Mouse (Mus musculus): ENCODE measurements at regions not wholly inside any gene's neighbourhood (a gene's known extent, or its start where the extent isn't known, plus 50 kb on each side); places are given as distances from the start of the nearest gene placed in this dataset.

DNA sequence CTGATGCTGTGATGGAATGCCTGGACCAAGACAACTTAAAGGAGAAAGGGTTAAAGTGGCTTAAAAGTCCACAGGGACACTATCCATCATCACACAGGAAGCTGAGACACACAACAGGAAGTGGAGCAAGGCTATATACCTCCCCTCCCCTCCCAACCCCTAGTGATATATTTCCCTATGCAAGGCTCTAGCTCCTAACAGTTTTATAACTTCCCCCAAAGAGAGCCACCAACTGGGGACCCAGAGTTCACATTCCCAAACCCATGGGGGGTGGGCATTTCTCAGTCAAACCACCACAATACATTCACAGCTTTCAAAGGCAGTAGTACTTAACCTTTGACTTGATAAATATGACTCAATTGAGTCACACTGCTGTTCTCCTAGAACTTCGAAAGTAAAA, 88.6 kb upstream of the Tdrd3 start:
- Histone ChIP-seq H3K79me2 (ENCODE audit: control insufficient read depth, insufficient read depth) (no peaks in the 10 kb centered on the region), H3K36me3 (ENCODE audit: control insufficient read depth, insufficient read depth) (no peaks in the 10 kb centered on the region), H3K4me2 (ENCODE audit: low read depth) (no peak overlapping the region), H3K4me3 (no peak overlapping the region), H3K27me3 (ENCODE audit: control insufficient read depth, insufficient read depth, insufficient read length) (no peaks in the 10 kb centered on the region), H3ac (ENCODE audit: control insufficient read depth, insufficient read length) (no peak overlapping the region)
- no peak for TF ChIP-seq SRF (IDR thresholded peaks at IDR 0.05; ENCODE audit: control insufficient read depth, insufficient read length, low read depth)
- TF ChIP-seq REST (IDR thresholded peaks at IDR 0.05; ENCODE audit: insufficient read depth, insufficient read length), result no peak
- TF ChIP-seq POLR2AphosphoS2 (IDR thresholded peaks at IDR 0.05; ENCODE audit: insufficient read length, low read depth), result no peak
- no peak for TF ChIP-seq MYOD1 (IDR thresholded peaks at IDR 0.05; ENCODE audit: control insufficient read depth in 1 of 3, insufficient read length in 2 of 3, low read depth in 2 of 3)
- TF ChIP-seq MYOG (IDR thresholded peaks at IDR 0.05; ENCODE audit: control insufficient read depth in 1 of 3, insufficient read depth in 1 of 3, insufficient read length in 2 of 3, low read depth in 2 of 3), result no peak
- no peak for TF ChIP-seq TCF3 (IDR thresholded peaks at IDR 0.05; ENCODE audit: insufficient read length, low read depth)
- TF ChIP-seq CEBPB (IDR thresholded peaks at IDR 0.05; ENCODE audit: insufficient read depth, poor library complexity, severe bottlenecking), result no peak
- no peak for TF ChIP-seq POLR2A (IDR thresholded peaks at IDR 0.05; ENCODE audit: insufficient read length, low read depth)
- TF ChIP-seq E2F4 (IDR thresholded peaks at IDR 0.05; ENCODE audit: insufficient read depth), result no peak
- no peak for TF ChIP-seq MAX (IDR thresholded peaks at IDR 0.05; ENCODE audit: low read depth)
- TF ChIP-seq TCF12 (IDR thresholded peaks at IDR 0.05; ENCODE audit: insufficient read depth, poor library complexity, severe bottlenecking), result no peak
- TF ChIP-seq USF1 (IDR thresholded peaks at IDR 0.05; ENCODE audit: low read depth), result no peak

DNA sequence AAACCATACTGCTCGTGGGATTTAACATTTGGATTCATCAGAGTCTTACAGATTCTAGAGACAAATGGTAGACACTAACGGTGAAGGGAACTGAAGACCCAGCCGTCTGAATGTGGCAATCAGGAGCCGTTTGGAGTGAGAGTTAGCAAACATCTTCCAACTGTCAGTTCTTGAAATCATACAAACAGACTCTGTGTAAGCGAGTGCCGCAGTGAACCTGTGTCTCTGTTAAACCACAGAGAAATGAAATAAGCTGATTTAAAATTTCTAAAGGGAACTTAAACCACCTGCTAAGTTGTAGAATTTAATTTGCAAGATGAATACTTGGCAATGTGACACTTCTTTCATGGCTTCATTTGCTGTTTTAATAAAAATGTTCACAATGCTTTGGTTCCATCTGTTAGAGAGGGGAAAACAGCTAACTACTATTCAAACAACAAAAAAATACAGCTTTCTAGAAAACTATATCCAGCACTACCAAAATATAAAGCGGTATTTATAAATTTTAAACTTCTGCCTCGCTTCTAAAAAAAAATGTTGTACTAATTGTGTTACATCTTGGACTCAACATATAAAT, 78.4 kb upstream of the Tdrd3 start:
- TF ChIP-seq REST (IDR thresholded peaks at IDR 0.05; ENCODE audit: insufficient read depth, insufficient read length) (no peak), MYOG (IDR thresholded peaks at IDR 0.05; ENCODE audit: control insufficient read depth in 1 of 3, insufficient read depth in 1 of 3, insufficient read length in 2 of 3, low read depth in 2 of 3) (no peak), CEBPB (IDR thresholded peaks at IDR 0.05; ENCODE audit: insufficient read depth, poor library complexity, severe bottlenecking) (no peak), POLR2A (IDR thresholded peaks at IDR 0.05; ENCODE audit: insufficient read length, low read depth) (no peak), TCF3 (IDR thresholded peaks at IDR 0.05; ENCODE audit: insufficient read length, low read depth) (no peak), SRF (IDR thresholded peaks at IDR 0.05; ENCODE audit: control insufficient read depth, insufficient read length, low read depth) (no peak), POLR2AphosphoS2 (IDR thresholded peaks at IDR 0.05; ENCODE audit: insufficient read length, low read depth) (no peak), MAX (IDR thresholded peaks at IDR 0.05; ENCODE audit: low read depth) (no peak), USF1 (IDR thresholded peaks at IDR 0.05; ENCODE audit: low read depth) (no peak), MYOD1 (IDR thresholded peaks at IDR 0.05; ENCODE audit: control insufficient read depth in 1 of 3, insufficient read length in 2 of 3, low read depth in 2 of 3) (no peak), E2F4 (IDR thresholded peaks at IDR 0.05; ENCODE audit: insufficient read depth) (no peak), TCF12 (IDR thresholded peaks at IDR 0.05; ENCODE audit: insufficient read depth, poor library complexity, severe bottlenecking) (no peak)
- Histone ChIP-seq H3K27me3 (ENCODE audit: control insufficient read depth, insufficient read depth, insufficient read length) (no peaks in the 10 kb centered on the region), H3K4me3 (no peak overlapping the region), H3K79me2 (ENCODE audit: control insufficient read depth, insufficient read depth) (no peaks in the 10 kb centered on the region), H3K36me3 (ENCODE audit: control insufficient read depth, insufficient read depth) (no peaks in the 10 kb centered on the region), H3K4me2 (ENCODE audit: low read depth) (no peak overlapping the region), H3ac (ENCODE audit: control insufficient read depth, insufficient read length) (no peak overlapping the region)

DNA sequence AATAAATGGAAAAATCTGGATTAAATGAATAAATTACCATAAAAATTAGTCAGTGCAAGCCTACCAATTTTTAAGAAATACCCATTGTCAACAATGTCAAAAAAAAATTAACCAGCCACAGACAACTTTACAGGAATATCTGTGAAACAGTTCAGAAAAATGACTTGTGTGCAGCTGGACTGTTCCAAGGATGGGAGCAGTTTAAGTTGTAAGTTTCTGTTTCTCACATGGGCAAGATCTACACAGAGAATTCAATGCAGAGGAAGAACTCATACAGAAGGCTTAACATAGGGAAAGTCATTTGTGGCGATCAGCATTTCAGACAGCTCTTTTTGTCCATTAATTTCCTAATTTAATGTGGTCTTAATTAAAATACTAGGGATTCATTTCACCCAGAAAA, 71.9 kb upstream of the Tdrd3 start:
- no peaks in the 10 kb centered on the region for H3K79me2 ChIP-seq (ENCODE audit: control insufficient read depth, insufficient read depth)
- H3K27me3 ChIP-seq (ENCODE audit: control insufficient read depth, insufficient read depth, insufficient read length), result no peaks in the 10 kb centered on the region
- no peaks in the 10 kb centered on the region for H3K36me3 ChIP-seq (ENCODE audit: control insufficient read depth, insufficient read depth)
- H3K4me3 ChIP-seq, result no peak overlapping the region
- TF ChIP-seq SRF (IDR thresholded peaks at IDR 0.05; ENCODE audit: control insufficient read depth, insufficient read length, low read depth), result no peak
- no peak for TF ChIP-seq POLR2AphosphoS2 (IDR thresholded peaks at IDR 0.05; ENCODE audit: insufficient read length, low read depth)
- TF ChIP-seq POLR2A (IDR thresholded peaks at IDR 0.05; ENCODE audit: insufficient read length, low read depth), result no peak
- TF ChIP-seq E2F4 (IDR thresholded peaks at IDR 0.05; ENCODE audit: insufficient read depth), result no peak
- no peak overlapping the region for H3ac ChIP-seq (ENCODE audit: control insufficient read depth, insufficient read length)
- H3K4me2 ChIP-seq (ENCODE audit: low read depth), result no peak overlapping the region

DNA sequence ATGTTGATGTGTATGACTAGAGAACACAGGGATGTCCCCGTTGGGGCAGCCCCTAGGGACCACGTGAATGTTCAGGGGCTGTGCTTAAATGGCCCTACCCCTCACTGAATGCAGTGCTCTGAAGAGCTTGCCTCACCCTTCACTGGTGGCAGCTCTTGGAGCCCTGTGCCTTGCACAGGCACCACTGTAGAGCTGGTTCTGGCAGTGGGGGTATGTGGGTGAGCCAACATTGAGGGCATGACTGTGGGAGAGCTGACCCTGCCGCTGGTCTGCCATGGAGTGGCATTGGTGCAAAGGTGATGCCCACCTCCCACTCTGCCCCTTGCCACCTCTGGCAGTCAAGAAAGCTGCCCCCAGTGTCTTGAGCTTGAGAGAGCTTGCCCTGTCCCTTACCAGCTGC, 69.6 kb upstream of the Tdrd3 start:
- H3ac ChIP-seq (ENCODE audit: control insufficient read depth, insufficient read length), result no peak overlapping the region
- TF ChIP-seq MYOG (IDR thresholded peaks at IDR 0.05; ENCODE audit: control insufficient read depth in 1 of 3, insufficient read depth in 1 of 3, insufficient read length in 2 of 3, low read depth in 2 of 3), result no peak
- no peak for TF ChIP-seq USF1 (IDR thresholded peaks at IDR 0.05; ENCODE audit: low read depth)
- TF ChIP-seq CEBPB (IDR thresholded peaks at IDR 0.05; ENCODE audit: insufficient read depth, poor library complexity, severe bottlenecking), result no peak
- no peak for TF ChIP-seq SRF (IDR thresholded peaks at IDR 0.05; ENCODE audit: control insufficient read depth, insufficient read length, low read depth)
- TF ChIP-seq TCF3 (IDR thresholded peaks at IDR 0.05; ENCODE audit: insufficient read length, low read depth), result no peak
- no peak for TF ChIP-seq MYOD1 (IDR thresholded peaks at IDR 0.05; ENCODE audit: control insufficient read depth in 1 of 3, insufficient read length in 2 of 3, low read depth in 2 of 3)
- TF ChIP-seq E2F4 (IDR thresholded peaks at IDR 0.05; ENCODE audit: insufficient read depth), result no peak
- no peak overlapping the region for H3K4me3 ChIP-seq
- H3K4me2 ChIP-seq (ENCODE audit: low read depth), result no peak overlapping the region
- no peaks in the 10 kb centered on the region for H3K79me2 ChIP-seq (ENCODE audit: control insufficient read depth, insufficient read depth)
- H3K36me3 ChIP-seq (ENCODE audit: control insufficient read depth, insufficient read depth), result no peaks in the 10 kb centered on the region
- no peaks in the 10 kb centered on the region for H3K27me3 ChIP-seq (ENCODE audit: control insufficient read depth, insufficient read depth, insufficient read length)

- H3K4me2 ChIP-seq (ENCODE audit: low read depth), result no peak overlapping the region
These were observed 67.6 kb upstream of the Tdrd3 start for GRCm38 (mm10) chr14:87348825-87349224.

More at GRCm38 (mm10) chr14:87348825-87349224, 67.6 kb upstream of the Tdrd3 start:
- no peak overlapping the region for H3K4me3 ChIP-seq
- no peak for TF ChIP-seq MAX (IDR thresholded peaks at IDR 0.05; ENCODE audit: low read depth)
- no peak for TF ChIP-seq POLR2A (IDR thresholded peaks at IDR 0.05; ENCODE audit: insufficient read length, low read depth)
- no peak for TF ChIP-seq E2F4 (IDR thresholded peaks at IDR 0.05; ENCODE audit: insufficient read depth)
- no peak for TF ChIP-seq POLR2AphosphoS2 (IDR thresholded peaks at IDR 0.05; ENCODE audit: insufficient read length, low read depth)
- no peak for TF ChIP-seq CEBPB (IDR thresholded peaks at IDR 0.05; ENCODE audit: insufficient read depth, poor library complexity, severe bottlenecking)
- TF ChIP-seq MYOD1 (IDR thresholded peaks at IDR 0.05; ENCODE audit: control insufficient read depth in 1 of 3, insufficient read length in 2 of 3, low read depth in 2 of 3), result no peak
- TF ChIP-seq REST (IDR thresholded peaks at IDR 0.05; ENCODE audit: insufficient read depth, insufficient read length), result no peak
- no peak for TF ChIP-seq USF1 (IDR thresholded peaks at IDR 0.05; ENCODE audit: low read depth)
- TF ChIP-seq TCF12 (IDR thresholded peaks at IDR 0.05; ENCODE audit: insufficient read depth, poor library complexity, severe bottlenecking), result no peak
- TF ChIP-seq SRF (IDR thresholded peaks at IDR 0.05; ENCODE audit: control insufficient read depth, insufficient read length, low read depth), result no peak
- no peak for TF ChIP-seq TCF3 (IDR thresholded peaks at IDR 0.05; ENCODE audit: insufficient read length, low read depth)
- no peak for TF ChIP-seq MYOG (IDR thresholded peaks at IDR 0.05; ENCODE audit: control insufficient read depth in 1 of 3, insufficient read depth in 1 of 3, insufficient read length in 2 of 3, low read depth in 2 of 3)
- H3K79me2 ChIP-seq (ENCODE audit: control insufficient read depth, insufficient read depth), result no peaks in the 10 kb centered on the region
- no peak overlapping the region for H3ac ChIP-seq (ENCODE audit: control insufficient read depth, insufficient read length)
- no peaks in the 10 kb centered on the region for H3K27me3 ChIP-seq (ENCODE audit: control insufficient read depth, insufficient read depth, insufficient read length)
- no peaks in the 10 kb centered on the region for H3K36me3 ChIP-seq (ENCODE audit: control insufficient read depth, insufficient read depth)

Data from myocyte (in vitro differentiated cells).